Mouse (Mus musculus) CD4-positive helper T cell, adult 2 months (primary cell): ENCODE data around the gene Gprin1.

Experiments used
- DNase-seq: peaks from one replicate; pipeline ENCODE4 v3.0.0-alpha.2; 2012; ENCODE audit warnings: low read depth, missing footprints, low spot score

Gene Gprin1

DNA sequence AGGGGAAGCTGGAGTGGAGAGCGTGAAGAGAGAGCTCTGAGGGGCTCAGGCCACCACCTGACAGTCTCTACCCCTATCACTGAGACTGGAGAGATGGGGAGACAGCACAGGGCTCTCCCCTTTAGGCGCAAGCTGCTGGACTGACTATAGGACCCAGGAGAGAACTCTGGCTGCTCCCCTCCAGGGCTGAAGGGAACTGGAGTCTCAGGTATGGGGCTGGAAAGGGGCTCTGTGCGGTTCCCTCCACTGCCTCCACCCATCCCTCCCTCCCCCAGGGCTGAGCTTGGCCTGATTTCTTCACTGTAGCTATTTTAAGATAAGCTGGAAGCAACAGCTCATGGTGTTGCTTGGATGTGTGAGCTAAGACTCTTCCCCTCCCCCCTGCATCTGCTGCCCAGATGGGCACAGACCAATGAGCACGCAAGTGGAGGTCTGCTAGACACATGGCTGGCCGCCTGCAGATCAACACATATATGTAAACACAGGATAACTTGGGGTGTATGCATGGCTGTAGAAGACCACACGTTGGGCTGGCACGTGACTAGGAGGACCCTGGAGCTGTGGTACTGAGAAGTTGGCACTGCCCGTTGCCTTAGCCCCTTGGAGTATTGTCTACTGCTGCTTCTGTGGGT, 10.6 kb upstream of the Gprin1 start:
- DNase-seq, result no peak

DNA sequence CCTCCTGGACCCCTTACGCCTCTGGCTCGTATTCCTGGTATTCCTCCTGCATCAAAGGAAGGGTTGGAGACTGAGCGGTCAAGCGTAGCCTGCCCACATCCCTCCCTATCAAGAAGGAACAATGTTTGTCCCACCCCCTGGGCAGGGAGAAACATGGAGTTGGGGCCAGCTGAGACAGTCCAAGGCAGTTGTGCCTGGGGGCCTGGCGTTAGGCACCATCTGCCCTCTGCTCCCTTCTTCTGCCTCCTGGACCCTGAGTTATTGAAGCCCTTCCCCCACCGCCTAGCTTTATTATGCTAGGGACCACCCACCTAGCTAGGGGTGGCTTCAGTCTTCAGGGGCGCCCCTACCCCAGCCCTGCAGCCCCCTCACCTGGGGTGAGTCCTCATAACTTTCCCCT, 9.8 kb upstream of the Gprin1 start:
- DNase-seq, result no peak

DNA sequence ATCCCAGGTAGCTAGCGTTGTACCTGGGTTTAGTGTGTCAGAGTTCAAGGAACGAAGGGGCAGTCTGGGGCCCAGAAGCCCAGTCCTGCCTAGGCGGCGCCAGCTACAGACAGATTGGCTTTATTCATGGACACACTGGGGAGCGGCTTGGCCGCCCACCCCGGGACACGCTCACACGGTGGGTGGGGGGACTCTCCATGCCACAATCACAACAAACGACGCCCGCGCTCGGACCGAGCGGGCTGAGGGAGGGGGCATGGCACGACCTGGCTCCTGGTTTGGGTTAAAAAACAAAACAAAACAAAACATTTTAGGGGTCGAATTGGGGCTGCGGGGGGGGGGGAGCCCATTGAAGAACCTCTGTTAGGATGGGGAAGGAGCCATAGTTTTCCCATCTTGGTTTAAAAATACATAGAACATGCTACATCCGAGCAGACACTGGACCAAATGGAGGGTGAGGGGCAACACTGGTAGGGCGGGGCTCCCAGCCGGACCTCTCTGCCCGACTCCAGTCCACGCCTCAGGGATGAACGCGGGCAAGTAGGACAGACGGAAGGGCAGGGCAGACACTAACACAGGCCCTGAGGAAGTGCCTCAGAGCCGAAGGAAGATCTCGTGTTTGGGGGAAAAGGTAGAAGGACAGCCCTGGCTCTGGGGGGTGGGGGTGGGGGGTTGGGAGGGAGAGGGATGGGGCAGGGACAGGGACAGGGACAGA, 9.2 kb upstream of the Gprin1 start:
- DNase-seq, result no peak

DNA sequence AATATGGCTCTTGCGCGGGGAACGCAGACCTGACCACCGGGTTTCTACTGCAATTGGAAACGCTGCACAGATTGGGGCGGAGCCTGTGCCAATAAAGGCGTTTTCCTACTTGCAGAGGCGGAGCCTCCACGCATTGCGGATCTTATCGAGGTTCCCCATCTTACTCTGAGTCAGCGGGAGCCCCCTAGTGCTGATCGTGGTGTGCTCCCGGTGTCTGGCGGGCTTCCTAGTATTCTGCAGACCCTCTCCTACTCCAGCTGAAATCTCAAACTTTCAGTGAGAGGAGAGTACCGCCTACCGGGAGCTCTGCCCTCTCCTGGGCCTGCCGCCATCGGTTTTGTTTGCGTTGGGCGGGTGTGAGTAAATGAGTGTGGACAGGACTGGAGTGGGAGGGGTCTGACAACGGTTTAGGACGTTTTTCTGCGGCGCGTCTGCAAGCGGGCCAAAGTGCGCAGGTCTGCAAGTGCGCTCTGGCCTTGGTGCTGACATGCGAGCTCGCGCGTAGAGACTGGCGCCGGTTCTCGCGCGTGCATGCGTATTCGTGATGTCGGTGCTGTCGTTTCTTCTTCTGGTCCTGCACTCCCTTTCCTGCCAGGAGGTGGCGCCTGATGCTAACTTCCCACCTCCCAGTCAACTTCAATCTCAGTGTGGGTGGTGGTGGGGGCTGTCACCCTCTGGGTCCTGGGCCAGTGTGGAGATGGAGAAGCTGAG, 8.5 kb upstream of the Gprin1 start:
- DNase-seq, result peak; percentile 72

DNA sequence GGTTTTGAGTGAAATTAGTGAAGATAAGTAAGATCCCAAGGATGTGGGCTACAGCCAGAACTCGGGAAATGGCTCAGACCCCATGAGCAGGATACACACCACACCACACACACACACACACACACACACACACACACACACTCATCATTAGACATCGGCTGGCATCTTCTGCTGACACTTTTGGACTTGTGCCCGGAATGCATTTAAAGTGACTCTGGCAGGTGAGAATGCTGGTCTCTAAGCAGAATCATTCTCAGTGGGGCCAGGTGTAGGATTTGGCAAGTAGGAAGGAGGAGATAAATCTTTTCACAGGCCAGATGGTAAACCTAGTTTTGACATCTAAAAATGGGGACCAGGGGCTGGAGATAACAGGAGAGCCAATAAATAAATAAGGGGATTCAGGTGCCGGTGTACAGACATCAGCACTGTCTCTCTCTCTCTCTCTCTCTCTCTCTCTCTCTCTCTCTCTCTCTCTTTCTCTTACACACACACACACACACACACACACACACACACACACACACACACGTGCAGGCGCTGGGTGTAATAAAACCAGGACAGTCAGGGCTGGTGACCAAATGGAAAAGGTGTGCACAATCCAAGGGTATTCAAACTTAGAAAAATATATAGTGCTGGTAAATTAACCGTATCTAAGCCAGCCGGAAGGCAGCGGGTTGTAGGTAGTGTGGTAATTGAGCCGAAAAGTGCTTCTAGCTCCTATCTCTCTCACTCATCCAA, 7.6 kb upstream of the Gprin1 start:
- DNase-seq, result no peak

DNA sequence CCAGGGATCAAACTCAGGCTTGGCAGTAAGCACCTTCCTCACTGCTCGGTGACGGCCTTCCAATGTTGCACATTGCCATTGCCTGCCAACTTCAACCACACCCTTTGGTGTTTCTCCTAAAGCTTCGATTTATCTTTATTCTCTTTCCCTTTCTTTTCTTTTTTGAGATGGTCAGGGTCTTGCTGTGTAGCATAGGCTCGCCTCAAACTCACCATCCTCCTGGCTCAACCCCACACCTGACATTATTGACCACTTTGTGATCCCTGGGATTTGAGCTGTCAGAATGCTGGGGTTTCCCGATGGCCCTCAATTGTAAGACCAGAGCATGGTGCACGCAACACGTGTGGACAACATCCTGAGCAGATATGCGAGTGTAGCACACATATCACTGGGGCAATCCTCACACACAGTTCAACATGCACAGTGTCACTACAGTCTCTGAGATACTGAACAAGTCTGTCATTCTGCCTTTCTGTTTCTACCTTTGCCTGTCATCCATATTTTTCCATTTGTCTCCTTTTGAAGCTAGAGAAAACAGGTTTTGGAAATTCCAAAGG, 6.6 kb upstream of the Gprin1 start:
- no peak for DNase-seq

DNA sequence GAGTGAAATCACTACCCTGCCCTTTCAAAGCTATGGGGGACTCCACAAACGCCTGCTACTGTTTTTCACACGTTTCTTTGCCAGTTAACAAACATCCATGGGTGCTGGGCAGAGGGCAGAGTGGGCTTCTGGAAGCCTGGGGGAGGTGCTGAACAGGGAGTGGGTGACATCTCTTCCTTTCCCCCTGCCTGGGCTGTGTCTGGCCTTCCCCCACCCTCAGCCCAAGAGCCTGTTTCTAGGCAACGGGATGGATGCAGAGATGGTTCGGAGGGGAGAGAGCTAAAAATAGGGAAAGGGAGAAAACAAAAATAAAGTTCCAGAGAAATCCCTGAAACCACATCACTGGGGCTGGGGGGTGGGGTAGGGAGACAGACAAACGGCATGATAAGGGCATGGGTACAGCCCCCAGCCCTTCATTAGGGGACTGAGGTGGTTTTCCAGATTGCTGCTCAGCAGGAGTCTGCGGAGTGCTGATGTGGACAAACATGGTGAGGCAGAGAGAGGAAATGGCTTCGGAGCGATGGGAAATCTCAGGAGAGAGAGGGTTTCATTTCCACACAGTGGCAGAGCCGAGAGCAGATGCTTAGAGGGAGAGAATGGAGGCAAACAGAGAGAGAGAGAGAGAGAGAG, 5.6 kb upstream of the Gprin1 start:
- no peak for DNase-seq

DNA sequence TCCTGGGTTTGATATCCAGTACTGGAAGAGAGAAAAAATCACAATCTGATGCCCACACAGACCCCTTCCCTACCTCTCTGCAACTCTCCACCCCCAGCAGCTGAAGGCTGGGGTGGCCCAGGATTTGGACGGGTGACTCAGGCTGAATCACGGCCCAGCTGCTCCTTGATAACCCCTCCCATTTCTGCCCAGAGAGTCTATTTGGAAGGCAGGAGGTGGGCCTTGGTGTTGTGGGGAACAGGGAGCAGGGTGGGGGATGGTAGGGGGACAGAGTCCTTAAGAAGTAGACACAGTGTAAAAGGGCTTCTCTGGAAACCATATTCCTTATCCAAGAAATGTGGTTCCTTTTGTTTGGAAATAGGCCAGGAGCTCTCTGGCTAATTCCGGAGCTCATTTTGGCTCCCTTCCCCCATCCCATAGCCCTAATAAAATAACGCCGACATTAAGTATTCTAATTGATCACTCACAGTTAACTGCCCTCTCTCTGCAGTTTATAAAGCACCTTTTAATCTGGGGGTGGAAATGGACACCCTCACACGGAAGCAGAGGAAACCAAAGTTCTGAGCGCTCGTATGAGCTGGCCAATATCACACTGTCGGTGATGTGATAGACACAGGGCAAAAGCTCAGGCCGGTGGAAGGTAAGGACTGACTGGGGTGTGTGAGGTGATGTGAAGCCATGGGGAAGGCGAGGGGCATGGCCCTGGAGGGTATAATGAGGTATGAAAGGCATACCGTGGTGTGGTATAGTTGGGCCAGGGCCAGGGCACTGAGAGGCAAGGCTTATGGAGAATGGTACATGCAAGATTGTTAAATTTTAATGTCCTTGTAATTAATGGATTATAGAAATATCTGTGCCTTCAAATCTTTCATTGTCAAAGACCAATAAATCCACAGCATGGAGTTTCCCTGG, 4.8 kb upstream of the Gprin1 start:
- no peak for DNase-seq

DNA sequence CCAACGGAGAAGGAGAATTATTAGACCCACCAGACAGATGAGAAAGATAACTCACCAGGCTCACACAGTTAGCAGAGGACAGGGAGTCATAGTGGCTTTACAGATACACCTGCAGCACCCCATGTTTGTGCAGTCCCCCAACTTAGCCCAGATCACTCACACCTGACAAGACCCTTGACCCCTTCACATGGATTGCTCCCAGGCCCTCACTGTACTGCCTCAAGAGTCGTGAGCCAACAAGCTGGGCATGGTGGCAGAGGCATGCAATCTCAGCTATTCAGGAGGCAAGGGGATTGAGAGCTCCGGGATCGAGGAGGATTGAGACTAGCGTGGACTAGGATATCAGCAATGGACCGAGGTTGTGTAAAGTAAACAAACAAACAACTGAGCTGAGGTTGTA, 4.1 kb upstream of the Gprin1 start:
- DNase-seq, result no peak

DNA sequence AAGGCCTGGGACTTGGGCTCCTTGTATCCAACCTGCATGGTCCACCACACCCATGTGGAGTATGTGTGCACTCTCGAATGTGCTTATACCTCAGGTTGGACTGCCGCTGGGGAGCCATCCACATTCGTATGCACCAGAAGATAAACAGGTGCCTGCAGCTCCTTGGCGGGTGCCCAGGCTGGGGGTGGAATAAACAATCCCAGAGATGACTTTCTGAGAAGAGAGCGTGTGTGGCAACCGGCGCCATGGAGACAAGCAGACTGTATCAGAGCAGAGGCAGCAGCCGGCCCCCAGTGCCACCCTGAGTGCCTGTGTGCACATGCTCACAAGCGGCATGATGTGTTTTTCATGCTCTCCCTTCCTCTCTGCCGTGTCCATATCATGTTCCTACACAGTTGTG, 3.0 kb upstream of the Gprin1 start:
- no peak for DNase-seq

DNA sequence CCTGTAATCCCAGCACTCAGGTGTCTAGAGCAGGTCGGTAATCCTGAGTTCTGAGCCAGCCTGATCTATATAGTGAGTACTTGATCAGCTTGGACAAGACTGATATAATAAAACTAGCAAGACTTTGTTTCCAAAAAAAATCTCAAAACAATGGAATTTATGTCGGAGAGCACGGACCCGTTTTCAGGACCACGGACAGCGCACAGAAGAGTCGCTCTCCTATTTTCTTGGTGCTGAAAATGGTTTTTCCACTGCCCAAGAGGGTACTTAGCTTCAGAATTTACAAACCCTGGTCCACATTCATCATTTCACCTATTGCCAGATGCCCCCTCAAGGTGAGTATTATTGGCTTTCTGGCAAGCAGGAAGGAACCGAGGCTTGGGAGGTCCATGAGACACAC, 1.0 kb upstream of the Gprin1 start:
- no peak for DNase-seq

DNA sequence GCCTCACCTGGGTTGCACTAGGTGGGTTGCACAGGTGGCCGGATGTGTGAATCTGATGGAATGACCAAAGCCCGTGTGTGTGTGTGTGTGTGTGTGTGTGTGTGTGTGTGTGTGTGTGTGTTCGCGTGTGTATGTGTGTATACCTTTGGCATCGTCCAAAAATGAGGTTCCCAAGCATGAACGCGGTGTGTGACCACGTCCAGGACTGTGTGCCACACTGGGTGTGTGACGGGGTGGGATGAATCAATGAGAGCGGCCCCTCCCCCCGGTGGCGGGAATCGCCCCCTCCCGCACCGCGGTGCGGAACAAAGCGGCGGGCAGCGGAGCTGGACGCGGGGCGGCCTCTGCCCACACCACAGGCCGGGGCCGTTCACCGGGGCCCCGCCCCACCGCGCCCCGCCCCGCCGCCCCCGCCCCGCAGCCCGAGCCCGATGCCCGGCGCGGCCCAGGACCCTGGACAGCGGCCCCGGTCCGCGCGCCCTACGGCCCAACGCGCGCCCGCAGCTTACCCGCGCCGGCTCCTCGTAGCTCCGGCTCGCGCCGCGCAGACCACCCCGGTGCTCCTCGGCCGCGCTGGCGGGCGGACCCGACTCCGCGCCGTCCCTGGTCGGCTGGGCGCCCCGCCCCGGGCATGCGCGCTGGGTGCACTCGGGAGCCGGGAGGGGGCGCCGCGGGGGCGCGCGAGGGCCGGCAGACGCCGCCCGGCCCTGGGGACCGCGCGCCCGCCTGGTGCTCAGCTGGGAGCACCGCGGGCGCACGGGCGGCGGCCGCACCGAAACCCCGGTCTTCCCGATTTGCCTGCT, 412 bp downstream of the Gprin1 start:
- DNase-seq, result no peak

DNA sequence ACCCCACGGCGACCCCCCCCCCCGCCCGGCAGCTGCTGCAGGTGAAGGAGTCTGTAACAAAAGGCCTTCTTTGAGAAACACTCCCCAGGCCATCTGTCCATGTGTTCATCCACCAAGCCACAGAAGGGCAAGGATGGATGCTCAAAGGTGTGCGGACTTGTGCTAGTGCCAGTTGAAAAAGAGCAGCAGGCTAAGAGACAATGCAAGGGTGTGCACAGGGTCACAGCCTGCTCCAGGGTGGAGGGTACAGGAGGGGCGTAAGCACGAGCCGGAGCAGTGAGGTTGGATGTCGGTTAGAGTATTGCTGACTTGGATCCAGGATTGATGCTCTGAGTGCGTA, 983 bp downstream of the Gprin1 start:
- DNase-seq, result no peak

DNA sequence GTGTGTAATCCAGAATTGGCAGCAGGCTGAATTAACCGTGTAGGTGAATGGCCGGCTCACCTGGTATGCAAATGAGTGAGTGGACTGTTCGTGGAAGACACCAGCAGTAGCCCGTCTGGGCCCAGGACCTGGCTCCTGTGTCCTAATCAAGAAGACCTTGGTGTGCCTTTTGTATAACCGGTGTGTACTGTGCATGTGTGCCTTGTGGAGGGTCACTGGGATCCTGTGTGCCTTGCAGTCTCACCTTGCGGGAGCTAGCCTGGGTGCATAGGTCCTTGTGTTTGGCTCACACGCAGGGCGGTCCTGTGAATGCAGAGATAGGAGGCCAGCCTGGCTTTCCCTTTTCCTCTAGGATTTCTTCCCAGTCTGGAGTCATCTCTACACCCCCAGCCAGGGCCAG, 1.5 kb downstream of the Gprin1 start:
- no peak for DNase-seq

DNA sequence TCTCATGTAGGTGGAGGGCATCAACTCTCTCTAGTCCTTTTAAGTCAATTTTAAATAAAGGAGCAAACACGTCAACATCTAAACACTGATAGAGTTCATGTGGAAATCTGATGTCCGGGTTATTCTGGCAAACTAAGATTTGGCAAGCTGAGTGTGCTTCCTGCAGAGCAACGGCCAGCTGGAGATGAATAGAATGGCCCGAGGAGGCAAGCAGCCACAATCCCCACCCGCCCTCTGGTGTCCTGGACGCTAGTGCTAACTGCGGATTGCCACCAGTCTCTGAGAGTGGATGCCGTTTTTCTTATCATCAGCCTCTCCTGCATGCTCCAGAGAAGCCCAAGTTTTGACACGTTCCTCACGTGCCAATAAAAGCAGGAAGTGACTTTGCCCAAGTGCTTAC, 2.8 kb downstream of the Gprin1 start:
- no peak for DNase-seq

DNA sequence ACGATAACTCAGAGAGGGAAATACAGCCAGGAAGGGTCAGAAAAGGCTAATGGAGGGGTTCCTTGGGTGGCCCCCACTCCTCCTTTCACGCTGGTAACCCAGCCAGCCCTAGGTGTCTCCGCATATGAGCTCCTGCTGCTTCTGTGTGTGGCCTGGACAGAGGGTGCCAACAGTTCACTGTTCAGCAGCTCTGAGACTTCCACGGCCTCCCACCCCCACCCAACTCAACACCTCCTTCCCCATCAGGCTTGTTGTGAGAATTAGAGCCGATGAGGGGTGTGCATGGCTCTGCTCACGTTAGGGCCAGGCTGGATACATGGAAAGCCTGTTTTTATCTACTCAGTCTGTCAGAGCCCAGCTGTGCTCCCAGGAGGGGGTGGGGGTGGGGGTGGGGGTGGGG, 3.6 kb downstream of the Gprin1 start:
- DNase-seq, result no peak

DNA sequence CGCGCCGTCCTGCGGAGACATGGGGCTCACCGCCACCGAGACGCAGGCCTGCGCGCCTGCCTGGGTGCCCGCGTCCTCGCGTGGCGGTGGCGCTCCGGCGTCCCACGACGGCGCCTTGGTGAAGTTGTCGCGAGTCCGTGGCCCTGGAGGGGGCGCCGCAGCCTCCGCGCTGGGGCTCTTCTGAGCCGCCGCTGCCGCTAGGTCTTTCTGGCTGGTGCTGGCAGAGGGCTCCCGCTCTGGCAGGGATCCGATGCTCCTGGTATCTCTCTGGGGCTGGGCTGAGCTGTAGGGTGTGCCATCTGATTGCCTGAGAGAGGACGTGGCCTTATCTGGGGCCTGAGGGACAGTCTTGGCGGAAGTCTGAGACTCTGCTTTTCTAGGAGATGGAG, 11.5 kb downstream of the Gprin1 start:
- no peak for DNase-seq

DNA sequence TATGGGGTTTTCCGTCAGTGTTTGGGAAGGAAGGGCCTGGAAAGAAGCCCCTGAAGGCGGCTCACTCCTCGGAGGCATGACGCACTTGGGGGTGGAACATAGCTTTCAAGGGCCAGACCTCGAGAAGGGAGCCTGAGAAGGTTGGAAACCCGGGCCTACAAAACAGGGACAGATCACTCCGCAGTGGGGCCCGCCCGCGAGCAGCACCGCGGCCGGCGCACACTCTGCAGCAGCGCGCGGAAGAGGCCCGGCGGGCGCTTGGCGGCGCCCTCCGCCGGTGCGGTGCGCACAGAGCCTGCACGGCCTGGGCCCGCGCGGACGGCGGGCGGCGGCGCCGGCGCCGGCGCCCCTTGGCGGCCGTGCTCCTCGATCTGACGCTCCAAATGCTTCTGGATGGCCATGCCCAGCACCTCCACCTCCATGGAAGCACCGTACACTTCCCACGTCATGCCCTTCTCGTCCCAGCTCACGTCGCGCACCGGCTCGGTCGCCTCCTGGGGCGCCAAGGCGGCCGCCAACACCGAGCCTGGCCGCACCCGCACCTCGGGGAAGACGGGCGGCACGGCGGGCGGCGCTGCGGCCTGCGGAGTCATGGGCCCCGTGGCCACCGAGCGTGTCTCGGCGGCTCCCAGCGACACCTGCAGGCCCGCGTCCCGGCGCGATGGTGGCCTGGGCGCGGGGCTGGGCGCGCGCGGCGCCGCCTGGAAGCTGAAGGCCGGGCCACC, 12.0 kb downstream of the Gprin1 start:
- DNase-seq, result no peak

DNA sequence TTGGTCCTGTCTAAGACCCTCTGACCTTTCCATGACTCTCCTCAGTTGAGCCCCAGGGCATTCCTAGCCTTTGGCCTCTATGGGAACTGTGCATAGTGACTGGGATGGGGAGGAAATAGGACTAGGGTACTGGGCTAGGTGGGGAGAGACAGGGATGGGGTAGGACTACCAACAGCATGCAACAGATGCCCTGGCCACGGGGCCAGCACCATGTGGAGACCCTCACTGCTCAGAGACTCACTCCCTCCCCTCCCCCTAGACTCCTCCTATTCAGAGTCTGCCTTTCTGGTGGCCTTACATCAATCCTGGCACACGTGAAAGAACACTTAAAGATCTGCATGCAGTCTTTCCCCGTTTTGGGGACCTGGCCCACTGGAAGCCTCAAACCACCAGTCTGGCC, 12.7 kb downstream of the Gprin1 start:
- no peak for DNase-seq
